Mouse (Mus musculus) heart, embryonic 15.5 days (tissue): ENCODE data around the gene Mylk. TPM values are rescaled to one million over a fixed set of nuclear protein-coding genes. Genes with fewer than 3 reads are reported as not detected.

Source experiments
- ATAC-seq: fragments of 200-750 bp; cut with Nextera tagmentation; replicated peaks from 2 replicates; pipeline ENCODE4 v1.8.0; 2017; ENCODE audit warnings: low read depth, moderate TSS enrichment; ENCODE audit not compliant: insufficient number of reproducible peaks, insufficient read depth, low FRiP score
- H3K27ac ChIP-seq: fragments of 300-500 bp; sonication (generic); 2 replicates; pipeline ENCODE4 v1.5.1; 2015; ENCODE audit warnings: mild to moderate bottlenecking, inconsistent platforms
- H3K27me3 ChIP-seq: fragments of 300-500 bp; sonication (generic); 2 replicates; pipeline ENCODE4 v1.6.1; 2015; ENCODE audit warnings: inconsistent platforms
- H3K36me3 ChIP-seq: fragments of 300-500 bp; sonication (generic); 2 replicates; pipeline ENCODE4 v1.6.1; 2015; ENCODE audit warnings: mild to moderate bottlenecking, inconsistent platforms
- H3K4me1 ChIP-seq: fragments of 300-500 bp; sonication (generic); replicated peaks from 2 replicates; pipeline ENCODE4 v1.6.1; 2015; ENCODE audit warnings: inconsistent platforms
- H3K4me2 ChIP-seq: fragments of 300-500 bp; sonication (generic); 2 replicates; pipeline ENCODE4 v1.6.1; 2015; ENCODE audit warnings: inconsistent platforms, mild to moderate bottlenecking, moderate library complexity
- H3K4me3 ChIP-seq: fragments of 300-500 bp; sonication (generic); 2 replicates; pipeline ENCODE4 v1.5.1; 2015; ENCODE audit warnings: mild to moderate bottlenecking, inconsistent platforms
- H3K9ac ChIP-seq: fragments of 300-500 bp; sonication (generic); 2 replicates; pipeline ENCODE4 v1.6.1; 2015; ENCODE audit warnings: mild to moderate bottlenecking, inconsistent platforms
- H3K9me3 ChIP-seq: fragments of 300-500 bp; sonication (generic); replicated peaks from 2 replicates; pipeline ENCODE4 v1.6.1; 2016; ENCODE audit warnings: inconsistent platforms
- WGBS: fragments of 180-500 bp; shearing (Covaris S2); methylation state at CpG from one replicate; pipeline ENCODE4 v1.1.7; 2015; ENCODE audit warnings: mixed read lengths; 5-methylcytosine and 5-hydroxymethylcytosine counted together
- polyA plus RNA-seq: library from polyadenylated mRNA; unstranded; fragments of >200 nt; fragmentation: Nextera tagmentation; extraction: Ambion mirVana; gene quantifications from 2 replicates; pipeline ENCODE4 v1.2.1, GENCODE M21; 2015

Mylk gene
- polyA plus RNA-seq, 1 experiment from 2014 or later, result 10.1 TPM

DNA sequence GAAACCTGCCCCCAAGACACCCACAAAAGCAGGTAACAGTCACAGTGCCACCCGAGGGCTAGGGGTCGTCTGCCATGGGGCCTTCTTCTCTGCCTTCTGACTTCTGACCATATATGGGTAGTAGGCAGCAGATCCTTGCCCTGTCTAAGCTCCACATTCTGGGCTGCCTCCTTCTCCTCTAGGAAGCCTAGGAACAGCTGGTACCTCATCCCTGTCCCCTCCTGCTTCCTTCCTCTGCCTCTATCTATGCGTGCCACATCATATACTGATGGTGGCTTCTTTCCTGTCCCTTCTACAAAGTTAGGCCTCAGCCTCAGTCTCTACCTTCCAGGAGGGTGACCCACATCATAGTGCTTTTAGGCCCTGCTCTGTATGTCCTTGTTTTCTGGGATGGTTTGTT is 207.8 kb downstream of the Mylk start:
- H3K36me3 ChIP-seq, result no peaks in the 10 kb centered on the region
- peaks cover 29% of the 10 kb centered on the region for H3K4me1 ChIP-seq
- no peak for ATAC-seq
- no peak overlapping the region for H3K4me2 ChIP-seq
- H3K27ac ChIP-seq, result peak overlapping the region; percentile 53
- no peaks in the 10 kb centered on the region for H3K9me3 ChIP-seq
- H3K27me3 ChIP-seq, result 0 out of 2 replicates have a peak, but pooled peaks cover 2% of the 10 kb centered on the region
- 67% methylated on average over 3 of the region's 3 CpGs for WGBS
- H3K9ac ChIP-seq, result no peak overlapping the region
- no peak overlapping the region for H3K4me3 ChIP-seq

DNA sequence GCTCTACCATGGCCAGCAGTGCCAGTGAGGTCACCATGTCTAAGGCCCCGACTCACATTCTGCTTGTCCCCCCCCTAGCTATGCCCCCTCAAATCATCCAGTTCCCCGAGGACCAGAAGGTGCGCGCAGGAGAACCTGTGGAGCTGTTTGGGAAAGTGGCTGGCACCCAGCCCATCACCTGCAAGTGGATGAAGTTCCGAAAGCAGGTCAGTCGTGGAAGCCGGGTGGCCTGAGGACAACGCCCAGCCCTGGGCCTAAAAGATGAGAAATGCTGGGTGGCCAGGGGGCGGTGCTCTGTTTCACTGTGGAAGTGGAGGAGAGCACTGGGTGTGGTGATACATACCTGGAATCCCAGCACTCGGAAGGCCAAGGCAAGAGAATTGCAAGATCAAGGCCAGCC is 208.5 kb downstream of the Mylk start:
- no peak overlapping the region for H3K4me3 ChIP-seq
- WGBS, result 82% methylated on average over 10 of the region's 10 CpGs
- H3K9ac ChIP-seq, result no peak overlapping the region
- H3K4me1 ChIP-seq, result peaks cover 36% of the 10 kb centered on the region
- no peaks in the 10 kb centered on the region for H3K9me3 ChIP-seq
- H3K27me3 ChIP-seq, result no peaks in the 10 kb centered on the region
- no peak overlapping the region for H3K27ac ChIP-seq
- ATAC-seq, result no peak
- H3K4me2 ChIP-seq, result no peak overlapping the region
- H3K36me3 ChIP-seq, result no peaks in the 10 kb centered on the region

DNA sequence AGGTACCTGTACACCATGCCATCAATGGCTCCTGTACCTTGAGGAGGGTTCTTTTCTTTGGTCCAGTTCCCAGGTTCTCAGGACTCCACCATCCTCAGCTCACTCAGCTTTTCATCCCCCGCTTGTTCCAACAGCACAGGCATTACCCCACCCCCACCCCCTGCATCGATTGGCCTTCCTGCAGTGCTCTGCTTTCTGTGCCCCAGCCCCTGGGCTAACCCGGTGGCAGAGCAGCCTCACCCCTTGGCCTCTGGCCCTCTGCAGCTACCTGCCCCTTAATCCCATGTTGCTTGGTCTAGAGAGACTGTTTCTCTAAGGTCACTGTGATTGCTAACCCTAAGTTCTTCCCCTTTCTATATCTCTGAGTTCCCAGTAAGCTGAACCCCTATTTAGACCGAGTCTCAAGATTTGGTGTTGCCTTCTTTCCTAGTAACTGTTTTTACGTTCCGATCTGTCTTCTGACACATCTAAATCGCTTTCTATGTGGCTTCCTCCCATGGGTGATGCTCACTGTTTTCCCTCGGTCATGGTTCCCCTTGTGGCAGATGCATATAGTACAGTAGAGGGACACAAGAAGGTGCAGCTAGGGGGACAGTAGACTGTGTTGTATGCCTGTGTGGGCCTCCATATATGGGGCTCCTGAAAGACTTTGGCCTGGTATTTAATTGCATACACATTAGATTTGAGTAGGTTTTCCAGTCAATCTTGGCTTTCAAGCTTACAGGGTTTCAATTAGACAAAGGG is 212.6 kb downstream of the Mylk start:
- ATAC-seq, result no peak
- H3K9ac ChIP-seq, result no peak overlapping the region
- H3K27me3 ChIP-seq, result no peaks in the 10 kb centered on the region
- H3K9me3 ChIP-seq, result no peaks in the 10 kb centered on the region
- no peak overlapping the region for H3K4me3 ChIP-seq
- H3K4me2 ChIP-seq, result no peak overlapping the region
- no peaks in the 10 kb centered on the region for H3K36me3 ChIP-seq
- H3K27ac ChIP-seq, result peak overlapping the region; percentile 96
- WGBS, result 59% methylated on average over 8 of the region's 8 CpGs
- peaks cover 61% of the 10 kb centered on the region for H3K4me1 ChIP-seq

- Histone ChIP-seq H3K9ac (no peak overlapping the region), H3K4me1 (peaks cover 57% of the 10 kb centered on the region), H3K27me3 (no peaks in the 10 kb centered on the region), H3K27ac (peak overlapping the region; percentile 96), H3K9me3 (no peaks in the 10 kb centered on the region), H3K36me3 (no peaks in the 10 kb centered on the region), H3K4me2 (peak overlapping the region; percentile 19; the same call in 1 of the 2 replicates), H3K4me3 (no peak overlapping the region)
- 7% methylated on average over 9 of the region's 9 CpGs for WGBS
- ATAC-seq, result peak; percentile 94
Observed at GRCm38 (mm10) chr16:34958667-34959066, 213.7 kb downstream of the Mylk start.

- Histone ChIP-seq H3K9me3 (no peaks in the 10 kb centered on the region), H3K4me3 (no peak overlapping the region), H3K4me1 (peaks cover 57% of the 10 kb centered on the region), H3K4me2 (no peak overlapping the region), H3K27me3 (no peaks in the 10 kb centered on the region), H3K36me3 (no peaks in the 10 kb centered on the region), H3K27ac (peak overlapping the region; percentile 96), H3K9ac (no peak overlapping the region)
- no peak for ATAC-seq
- 61% methylated on average over 5 of the region's 5 CpGs for WGBS
Observed at GRCm38 (mm10) chr16:34959261-34959660, 214.3 kb downstream of the Mylk start.

- Histone ChIP-seq H3K4me1 (peaks cover 57% of the 10 kb centered on the region), H3K27ac (peak overlapping the region; percentile 96)
- 69% methylated on average over 5 of the region's 5 CpGs for WGBS
Observed at GRCm38 (mm10) chr16:34960243-34960642, 215.2 kb downstream of the Mylk start.

DNA sequence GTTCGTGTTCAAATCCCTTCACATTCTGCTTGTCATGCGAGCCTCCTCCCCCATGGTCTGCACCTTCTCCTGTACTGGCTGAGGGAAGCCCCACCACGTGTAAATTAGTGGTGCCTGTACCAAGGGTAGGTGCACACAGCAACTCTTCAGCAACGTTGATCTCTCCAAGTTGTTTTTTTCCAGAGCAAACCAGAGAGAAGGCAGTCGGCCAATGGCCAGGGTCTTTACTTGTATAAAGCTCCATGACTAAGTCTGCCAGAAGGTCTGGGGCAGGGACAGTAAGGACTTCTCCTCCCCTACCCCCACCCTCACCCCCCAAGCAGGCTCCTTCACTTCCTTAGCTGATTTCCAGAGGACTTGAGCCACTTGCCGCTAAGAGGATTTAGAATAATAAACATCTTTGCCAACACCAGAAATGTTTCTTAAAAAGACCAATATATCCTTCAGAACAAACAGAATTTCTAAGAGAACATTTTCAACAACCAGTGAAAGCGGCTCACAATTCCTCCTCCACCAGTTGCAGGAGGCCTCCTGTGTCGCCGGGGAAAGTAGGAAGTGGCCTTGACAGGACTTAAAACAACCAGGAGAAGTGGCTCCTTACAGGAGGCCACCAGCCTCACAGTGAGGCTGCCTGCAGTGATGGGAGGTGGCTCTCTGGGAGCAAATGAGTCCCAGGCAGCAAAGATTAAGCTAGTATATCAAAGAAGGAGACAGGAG is 216.0 kb downstream of the Mylk start:
- H3K36me3 ChIP-seq, result no peaks in the 10 kb centered on the region
- WGBS, result 38% methylated on average over 9 of the region's 9 CpGs
- H3K4me3 ChIP-seq, result no peak overlapping the region
- peaks cover 60% of the 10 kb centered on the region for H3K4me1 ChIP-seq
- no peak overlapping the region for H3K4me2 ChIP-seq
- peak overlapping the region; percentile 96 for H3K27ac ChIP-seq
- ATAC-seq, result no peak
- no peaks in the 10 kb centered on the region for H3K9me3 ChIP-seq
- H3K27me3 ChIP-seq, result no peaks in the 10 kb centered on the region
- no peak overlapping the region for H3K9ac ChIP-seq

More at GRCm38 (mm10) chr16:34960243-34960642, 215.2 kb downstream of the Mylk start:
- H3K4me3 ChIP-seq, result no peak overlapping the region
- ATAC-seq, result no peak
- H3K9ac ChIP-seq, result no peak overlapping the region
- H3K9me3 ChIP-seq, result no peaks in the 10 kb centered on the region
- no peaks in the 10 kb centered on the region for H3K27me3 ChIP-seq
- no peaks in the 10 kb centered on the region for H3K36me3 ChIP-seq
- H3K4me2 ChIP-seq, result no peak overlapping the region

DNA sequence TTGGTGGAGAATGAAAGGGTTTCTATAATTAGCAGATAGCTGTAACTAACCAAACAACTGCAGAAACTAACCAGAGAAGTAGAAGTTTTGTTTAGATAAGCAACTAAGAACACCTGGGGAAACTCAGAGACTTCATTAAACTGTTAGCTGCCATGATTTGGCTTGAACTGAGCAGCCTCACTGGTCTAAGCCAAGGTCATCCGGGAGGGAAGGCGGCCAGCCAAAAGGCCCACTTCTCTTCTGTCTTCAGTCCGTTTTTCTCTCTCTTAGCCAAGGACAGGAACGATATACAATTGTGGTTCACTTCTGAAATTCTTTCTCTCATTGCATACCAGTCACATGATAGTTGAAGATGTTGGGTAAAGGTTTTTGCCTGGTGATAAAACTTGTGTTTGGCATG is 217.3 kb downstream of the Mylk start:
- WGBS, result 49% methylated on average over 4 of the region's 4 CpGs
- Histone ChIP-seq H3K4me1 (peaks cover 68% of the 10 kb centered on the region), H3K36me3 (no peaks in the 10 kb centered on the region), H3K27ac (peak overlapping the region; percentile 52), H3K9me3 (no peaks in the 10 kb centered on the region), H3K4me2 (no peak overlapping the region), H3K9ac (no peak overlapping the region), H3K27me3 (no peaks in the 10 kb centered on the region), H3K4me3 (no peak overlapping the region)
- ATAC-seq, result no peak

- Histone ChIP-seq H3K27me3 (no peaks in the 10 kb centered on the region), H3K9ac (no peak overlapping the region), H3K27ac (peak overlapping the region; percentile 52; the same call in 1 of the 2 replicates), H3K4me2 (no peak overlapping the region), H3K4me3 (no peak overlapping the region), H3K4me1 (peaks cover 62% of the 10 kb centered on the region), H3K9me3 (no peaks in the 10 kb centered on the region), H3K36me3 (no peaks in the 10 kb centered on the region)
- 58% methylated on average over 4 of the region's 4 CpGs for WGBS
- ATAC-seq, result no peak
Observed at GRCm38 (mm10) chr16:34963008-34963407, 218.0 kb downstream of the Mylk start.

DNA sequence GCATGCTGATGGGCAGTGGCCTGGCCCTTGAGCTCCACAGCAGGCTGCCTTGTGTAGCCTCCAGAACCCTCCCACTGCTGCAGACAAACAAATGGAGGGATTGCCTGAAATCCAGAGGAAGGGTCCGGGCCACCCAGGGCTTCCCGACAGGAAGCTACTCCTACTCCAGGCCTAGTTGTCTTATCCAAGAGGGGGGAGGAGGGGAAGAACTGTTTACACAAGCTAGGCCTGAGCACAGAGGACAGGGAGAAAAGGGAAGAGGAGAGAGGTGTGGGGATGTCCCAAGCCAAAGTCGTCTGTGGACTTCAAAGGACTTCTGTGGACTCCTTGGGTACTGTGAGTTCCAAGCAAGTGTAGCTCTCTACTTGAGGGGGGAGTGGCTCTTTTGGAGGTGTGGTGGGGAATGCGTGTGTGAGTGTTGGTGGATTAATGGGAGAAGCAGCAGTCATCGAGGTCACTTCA is 221.6 kb downstream of the Mylk start:
- no peaks in the 10 kb centered on the region for H3K36me3 ChIP-seq
- no peak overlapping the region for H3K4me3 ChIP-seq
- no peaks in the 10 kb centered on the region for H3K9me3 ChIP-seq
- peaks cover 3% of the 10 kb centered on the region; the same call in 1 of the 2 replicates for H3K27me3 ChIP-seq
- no peak overlapping the region for H3K9ac ChIP-seq
- H3K4me1 ChIP-seq, result peaks cover 26% of the 10 kb centered on the region
- no peak for ATAC-seq
- 66% methylated on average over 5 of the region's 5 CpGs for WGBS
- H3K27ac ChIP-seq, result peak overlapping the region; percentile 42; the same call in 1 of the 2 replicates
- H3K4me2 ChIP-seq, result no peak overlapping the region

DNA sequence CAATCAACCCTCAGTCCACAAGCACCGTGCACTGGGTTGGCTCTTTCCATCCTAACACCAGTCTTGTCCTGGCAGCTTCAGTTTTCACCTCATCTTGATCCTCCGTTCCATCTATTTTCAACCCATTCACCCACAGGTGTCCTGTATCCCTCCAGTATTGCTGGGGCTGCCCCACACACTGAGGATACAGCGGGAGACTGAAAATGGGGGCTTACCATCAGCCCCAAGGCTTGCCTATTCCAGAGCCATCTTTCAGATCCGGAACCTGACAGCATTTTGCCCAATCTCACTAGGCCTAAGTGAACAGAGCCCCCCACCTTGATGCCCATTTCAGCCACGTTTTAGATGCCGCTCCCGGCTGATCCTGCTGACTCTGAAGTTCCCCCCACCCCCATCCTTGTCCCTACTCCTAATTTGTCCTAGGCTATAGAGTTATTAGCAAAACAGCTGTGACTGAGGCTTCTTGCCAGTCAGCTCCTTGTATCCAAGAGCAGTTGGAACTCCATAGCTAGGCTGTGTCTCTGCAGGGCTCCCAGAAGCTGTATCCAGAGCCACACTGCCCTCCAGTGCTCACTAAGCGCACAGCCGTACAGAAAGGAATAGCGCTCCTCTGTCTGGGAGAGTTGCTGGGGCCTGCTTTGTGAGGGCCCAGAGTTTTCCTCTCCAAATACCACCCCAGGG is 222.2 kb downstream of the Mylk start:
- Histone ChIP-seq H3K9me3 (no peaks in the 10 kb centered on the region), H3K36me3 (no peaks in the 10 kb centered on the region), H3K9ac (no peak overlapping the region), H3K4me3 (no peak overlapping the region), H3K4me1 (peaks cover 22% of the 10 kb centered on the region), H3K27ac (peak overlapping the region; percentile 42; the same call in 1 of the 2 replicates), H3K4me2 (no peak overlapping the region), H3K27me3 (peaks cover 3% of the 10 kb centered on the region; the same call in 1 of the 2 replicates)
- ATAC-seq, result peak; percentile 84
- 57% methylated on average over 10 of the region's 10 CpGs for WGBS
